Mouse (Mus musculus) CD8-positive naive resting alpha-beta T cell, adult 57 days (primary cell): ENCODE measurements around the gene Rln3. TPM values are rescaled to one million over a fixed set of nuclear protein-coding genes. Genes with fewer than 3 reads are reported as not detected.

Source experiments
- total RNA-seq: library from RNA; stranded (reverse); gene quantifications from one replicate; pipeline ENCODE4 v1.2.4, GENCODE M21; 2023

The Rln3 gene
- 0.89 TPM for total RNA-seq

GRCm38 (mm10) chr8:84044900-84045299 is at the start of gene Rln3:
TSS of gene Rln3 (minus strand) at chr8:84045000.

GRCm38 (mm10) chr8:84066291-84066930 is 21.6 kb upstream of the Rln3 start, which contains the start of gene Rfx1:
TSS of gene Rfx1 (plus strand) at chr8:84066834.

GRCm38 (mm10) chr8:84065037-84065436 is 20.2 kb upstream of the Rln3 start, which contains the start of gene Gm10643:
TSS of gene Gm10643 (minus strand) at chr8:84065137.

GRCm38 (mm10) chr8:84042066-84042947 is 2.5 kb downstream of the Rln3 start, which contains the start of gene Il27ra:
TSS of gene Il27ra (minus strand) at chr8:84042589.

GRCm38 (mm10) chr8:84021096-84021495 is 23.7 kb downstream of the Rln3 start, which contains the start of gene Palm3:
TSS of gene Palm3 (plus strand) at chr8:84021471.

GRCm38 (mm10) chr8:84011705-84012498 is 32.9 kb downstream of the Rln3 start, which contains the start of gene 2210011C24Rik:
TSS of gene 2210011C24Rik (minus strand) at chr8:84012171.

GRCm38 (mm10) chr8:84001281-84002000 is 43.4 kb downstream of the Rln3 start, which contains the start of gene 1700067K01Rik:
TSS of gene 1700067K01Rik (plus strand) at chr8:84001502.

GRCm38 (mm10) chr8:83997511-83998141 is 47.2 kb downstream of the Rln3 start, which contains the start of gene Samd1:
TSS of gene Samd1 (plus strand) at chr8:83997672.

Other genes with a start within 250 kb of the Rln3 start
- gene Adgrl1, start 144.9 kb downstream of the Rln3 start, total RNA-seq, result 59.6 TPM
- gene Gm10644, start 89.8 kb downstream of the Rln3 start, total RNA-seq, result 0.46 TPM
- gene Asf1b, start 89.5 kb downstream of the Rln3 start, total RNA-seq, result 8.2 TPM
- gene Prkaca, start 72.0 kb downstream of the Rln3 start, total RNA-seq, result 36.2 TPM
- 36.0 TPM for gene Samd1, start 47.3 kb downstream of the Rln3 start, total RNA-seq
- gene 1700067K01Rik, start 43.5 kb downstream of the Rln3 start, total RNA-seq, result not detected
- gene 2210011C24Rik, start 32.8 kb downstream of the Rln3 start, total RNA-seq, result not detected
- not detected for gene Palm3, start 23.5 kb downstream of the Rln3 start, total RNA-seq
- 324 TPM for gene Il27ra, start 2.4 kb downstream of the Rln3 start, total RNA-seq
- gene Gm10643, start 20.1 kb upstream of the Rln3 start, total RNA-seq, result 7.0 TPM
- 130 TPM for gene Rfx1, start 21.8 kb upstream of the Rln3 start, total RNA-seq
- 68.1 TPM for gene Dcaf15, start 59.8 kb upstream of the Rln3 start, total RNA-seq
- gene Podnl1, start 81.0 kb upstream of the Rln3 start, total RNA-seq, result 6.4 TPM
- gene Cc2d1a, start 102.9 kb upstream of the Rln3 start, total RNA-seq, result 36.5 TPM
- gene 4930432K21Rik, start 103.0 kb upstream of the Rln3 start, total RNA-seq, result 3.2 TPM
- gene Nanos3, start 140.2 kb upstream of the Rln3 start, total RNA-seq, result not detected
- 29.1 TPM for gene Zswim4, start 192.1 kb upstream of the Rln3 start, total RNA-seq
- 163 TPM for gene D8Ertd738e, start 204.7 kb upstream of the Rln3 start, total RNA-seq
- 35.8 TPM for gene Mri1, start 212.3 kb upstream of the Rln3 start, total RNA-seq
- 25.9 TPM for gene Ccdc130, start 225.4 kb upstream of the Rln3 start, total RNA-seq